In the genomic region with DNA sequence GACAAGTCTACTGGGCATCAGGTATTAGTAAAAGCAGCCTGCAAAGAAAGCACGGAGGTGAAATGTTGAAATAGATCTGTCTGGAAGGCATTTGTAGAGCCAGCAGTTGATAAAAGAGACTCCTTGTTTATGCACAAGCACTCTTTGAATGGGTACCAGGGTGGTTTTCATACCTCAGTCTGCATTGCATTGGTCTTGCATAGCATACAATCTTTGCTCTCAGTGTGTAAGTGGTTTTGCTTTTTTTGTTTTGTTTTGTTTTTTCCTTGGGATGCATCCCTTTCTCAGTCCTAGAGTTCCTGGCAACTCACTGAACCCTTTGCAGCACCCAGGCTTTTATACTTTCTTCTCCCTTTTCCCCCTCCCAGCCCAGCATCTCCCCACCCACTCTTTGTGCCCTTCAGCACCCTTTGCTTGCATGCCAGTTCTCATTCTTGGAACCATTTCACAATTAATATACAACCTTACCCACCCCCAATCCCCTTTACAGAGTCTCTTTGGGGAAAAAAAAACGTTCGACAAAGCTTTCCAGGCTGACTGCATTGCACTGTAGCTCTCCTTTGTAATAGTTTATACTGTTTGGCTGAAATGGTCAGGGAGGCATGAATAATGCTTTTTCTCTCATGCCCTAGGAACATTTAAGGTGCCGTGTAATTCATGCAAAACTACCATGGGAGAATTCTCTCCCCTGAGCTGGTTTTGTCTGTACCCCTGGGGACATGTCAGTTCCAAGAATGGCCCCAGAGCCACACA, we compare ENCODE assay signal across 14 mouse cellular contexts.
DNase-seq lines count a peak whose midpoint lies in the region; ATAC-seq lines count a peak whose summit lies in the region.
"Had no signal": no experiment of that assay in that cellular context is flagged by ENCODE, and none has a peak within 500 bp of the region (broad histone marks: within the 10 kb centered on the region; RNA-seq: fewer than 3 reads in every experiment).

No protein-coding gene starts in this region.

- no peaks in the 10 kb centered on the region for H3K4me1 ChIP-seq in embryonic facial prominence, embryonic 11.5 days (ENCODE audit: control insufficient read depth, insufficient read depth, low read length)
- H3K4me1 ChIP-seq in embryonic facial prominence, embryonic 10.5 days = 0 out of 2 replicates have a peak, but pooled peaks cover 6% of the 10 kb centered on the region
- peaks cover 10% of the 10 kb centered on the region for H3K4me1 ChIP-seq in hindbrain, embryonic 12.5 days
- peaks cover 14% of the 10 kb centered on the region; the same call in 1 of the 2 replicates for H3K4me1 ChIP-seq in midbrain, embryonic 14.5 days (ENCODE audit: control insufficient read depth, insufficient read depth, low read length)

- H3K4me2 ChIP-seq in embryonic facial prominence, embryonic 11.5 days (ENCODE audit: low read depth, low read length) = no peak overlapping the region
- H3K4me2 ChIP-seq in hindbrain, embryonic 12.5 days (replicated peaks) = no peak overlapping the region
- no peak overlapping the region; the same call in 1 of the 2 replicates for H3K4me2 ChIP-seq in midbrain, embryonic 14.5 days (ENCODE audit: low read length)
- H3K4me2 ChIP-seq: liver, embryonic 11.5 days had no signal

- 0 out of 2 replicates have a peak, but pooled peaks have one; percentile 23 for ATAC-seq in embryonic facial prominence, embryonic 11.5 days (replicated peaks; ENCODE audit: insufficient number of reproducible peaks, low FRiP score, low TSS enrichment, low read depth)
- peak; percentile 92 for ATAC-seq in hindbrain, embryonic 12.5 days (ENCODE audit: low FRiP score)
- ATAC-seq in midbrain, embryonic 14.5 days (ENCODE audit: low FRiP score, low TSS enrichment) = peak; percentile 80; the same call in 1 of the 2 replicates

- H3K27ac ChIP-seq in embryonic facial prominence, embryonic 11.5 days (replicated peaks; ENCODE audit: low read depth, low read length) = no peak overlapping the region
- no peak overlapping the region for H3K27ac ChIP-seq in embryonic facial prominence, embryonic 10.5 days (replicated peaks)
- H3K27ac ChIP-seq in hindbrain, embryonic 12.5 days = peak overlapping the region; percentile 40; the same call in 1 of the 2 replicates
- peak overlapping the region; percentile 52; the same call in 1 of the 2 replicates for H3K27ac ChIP-seq in midbrain, embryonic 14.5 days (replicated peaks; ENCODE audit: low read depth, low read length)

- no peaks in the 10 kb centered on the region for H3K9me3 ChIP-seq in embryonic facial prominence, embryonic 11.5 days (replicated peaks; ENCODE audit: control insufficient read depth, low read length)
- no peaks in the 10 kb centered on the region for H3K9me3 ChIP-seq in embryonic facial prominence, embryonic 10.5 days
- H3K9me3 ChIP-seq in hindbrain, embryonic 12.5 days (replicated peaks) = no peaks in the 10 kb centered on the region
- no peaks in the 10 kb centered on the region for H3K9me3 ChIP-seq in midbrain, embryonic 14.5 days (ENCODE audit: control insufficient read depth, low read length)

- WGBS in embryonic facial prominence, embryonic 11.5 days = 54% methylated on average over 4 of the region's 4 CpGs
- 57% methylated on average over 4 of the region's 4 CpGs for WGBS in embryonic facial prominence, embryonic 10.5 days
- 11% methylated on average over 4 of the region's 4 CpGs for WGBS in hindbrain, embryonic 12.5 days
- WGBS in midbrain, embryonic 14.5 days = 7% methylated on average over 4 of the region's 4 CpGs

- DNase-seq in embryonic facial prominence, embryonic 11.5 days (ENCODE audit: low spot score) = no peak
- DNase-seq in embryonic facial prominence, embryonic 10.5 days (ENCODE audit: low spot score) = no peak
- DNase-seq in embryo, embryonic 9.5 days (ENCODE audit: extremely low spot score) = peak; percentile 4
- DNase-seq in midbrain, embryonic 14.5 days = peak; percentile 65
- no peak for DNase-seq in left cerebral cortex, adult 8-10 months (ENCODE audit: low spot score in 2 of 2)
- no peak for DNase-seq in cerebellum, adult 9-11 months
- no peak for DNase-seq in testis, postnatal 10 days (ENCODE audit: low spot score)
- DNase-seq: adrenal gland, adult 8-10 months; cerebellum, postnatal 36 days; gastrocnemius, postnatal 36 days; lung, postnatal 10 days; thymus, adult 2 months had no signal

- no peaks in the 10 kb centered on the region for H3K27me3 ChIP-seq in embryonic facial prominence, embryonic 11.5 days (ENCODE audit: control insufficient read depth, insufficient read depth, low read length)
- no peaks in the 10 kb centered on the region for H3K27me3 ChIP-seq in embryonic facial prominence, embryonic 10.5 days (replicated peaks; ENCODE audit: low read depth, poor library complexity, severe bottlenecking)
- no peaks in the 10 kb centered on the region for H3K27me3 ChIP-seq in hindbrain, embryonic 12.5 days
- H3K27me3 ChIP-seq in midbrain, embryonic 14.5 days (ENCODE audit: control insufficient read depth, insufficient read depth, low read length) = no peaks in the 10 kb centered on the region

- no peak overlapping the region for H3K9ac ChIP-seq in embryonic facial prominence, embryonic 11.5 days (replicated peaks; ENCODE audit: low read length)
- no peak overlapping the region for H3K9ac ChIP-seq in hindbrain, embryonic 12.5 days
- no peak overlapping the region for H3K9ac ChIP-seq in midbrain, embryonic 14.5 days (replicated peaks; ENCODE audit: low read length)

- H3K36me3 ChIP-seq in embryonic facial prominence, embryonic 11.5 days (replicated peaks; ENCODE audit: control insufficient read depth, insufficient read depth, low read depth, low read length) = no peaks in the 10 kb centered on the region
- H3K36me3 ChIP-seq in embryonic facial prominence, embryonic 10.5 days (replicated peaks) = no peaks in the 10 kb centered on the region
- no peaks in the 10 kb centered on the region for H3K36me3 ChIP-seq in hindbrain, embryonic 12.5 days
- H3K36me3 ChIP-seq in midbrain, embryonic 14.5 days (ENCODE audit: control insufficient read depth, insufficient read depth, low read length) = no peaks in the 10 kb centered on the region

- no peak overlapping the region for H3K4me3 ChIP-seq in embryonic facial prominence, embryonic 11.5 days (ENCODE audit: low read depth, low read length)
- no peak overlapping the region for H3K4me3 ChIP-seq in embryonic facial prominence, embryonic 10.5 days
- no peak overlapping the region for H3K4me3 ChIP-seq in hindbrain, embryonic 12.5 days
- H3K4me3 ChIP-seq in midbrain, embryonic 14.5 days (replicated peaks; ENCODE audit: low read depth, low read length) = no peak overlapping the region

Comparison
In these comparisons a context has a peak if more than half of its experiments do, and no peak if none do; other contexts are left out.
1. ATAC-seq: peak in every context shown above with its lines; median percentile 92 in hindbrain, embryonic 12.5 days; 80 in midbrain, embryonic 14.5 days; 23 in embryonic facial prominence, embryonic 11.5 days.
2. DNase-seq: peak in embryo, embryonic 9.5 days (single experiment) and midbrain, embryonic 14.5 days (single experiment); none in embryonic facial prominence, embryonic 11.5 days (single experiment), embryonic facial prominence, embryonic 10.5 days (single experiment), left cerebral cortex, adult 8-10 months (0 of 2), cerebellum, adult 9-11 months (single experiment) and testis, postnatal 10 days (single experiment).
3. H3K27ac ChIP-seq: peak in hindbrain, embryonic 12.5 days (single experiment) and midbrain, embryonic 14.5 days (single experiment); none in embryonic facial prominence, embryonic 11.5 days (single experiment) and embryonic facial prominence, embryonic 10.5 days (single experiment).